Mouse (Mus musculus): ENCODE results near the gene Chst15. TPM values are rescaled to one million over a fixed set of nuclear protein-coding genes. Genes with fewer than 3 reads are reported as not detected.

Gene Chst15
- polyA plus RNA-seq, 1 experiment from 2014 or later = 4.4 TPM

- no peaks in the 10 kb centered on the region for H3K79me2 ChIP-seq (ENCODE audit: inconsistent target)
- H3K4me3 ChIP-seq (ENCODE audit: inconsistent target) = no peak overlapping the region
- WGBS (ENCODE audit: missing documents) = 91% methylated on average over 8 of the region's 8 CpGs
- no peak overlapping the region for H3K27ac ChIP-seq
- H3K36me3 ChIP-seq (ENCODE audit: inconsistent target) = no peaks in the 10 kb centered on the region
Measured at GRCm38 (mm10) chr7:132270364-132270763, 46.7 kb downstream of the Chst15 start.

GRCm38 (mm10) chr7:132269661-132270060 lies 47.4 kb downstream of the Chst15 start:
- 95% methylated on average over 3 of the region's 3 CpGs for WGBS (ENCODE audit: missing documents)
- Histone ChIP-seq H3K36me3 (ENCODE audit: inconsistent target) (no peaks in the 10 kb centered on the region), H3K27ac (no peak overlapping the region), H3K79me2 (ENCODE audit: inconsistent target) (no peaks in the 10 kb centered on the region), H3K4me3 (ENCODE audit: inconsistent target) (no peak overlapping the region)

- no peaks in the 10 kb centered on the region for H3K79me2 ChIP-seq (ENCODE audit: inconsistent target)
- no peaks in the 10 kb centered on the region for H3K36me3 ChIP-seq (ENCODE audit: inconsistent target)
- no peak overlapping the region for H3K27ac ChIP-seq
- 88% methylated on average over 4 of the region's 4 CpGs for WGBS (ENCODE audit: missing documents)
- H3K4me3 ChIP-seq (ENCODE audit: inconsistent target) = no peak overlapping the region
Measured at GRCm38 (mm10) chr7:132267721-132268498, 49.1 kb downstream of the Chst15 start.

GRCm38 (mm10) chr7:132264763-132265162 lies 52.3 kb downstream of the Chst15 start:
- Histone ChIP-seq H3K4me3 (ENCODE audit: inconsistent target) (no peak overlapping the region), H3K27ac (no peak overlapping the region), H3K36me3 (ENCODE audit: inconsistent target) (no peaks in the 10 kb centered on the region), H3K79me2 (ENCODE audit: inconsistent target) (no peaks in the 10 kb centered on the region)
- 84% methylated on average over 3 of the region's 3 CpGs for WGBS (ENCODE audit: missing documents)

- 94% methylated on average over 6 of the region's 6 CpGs for WGBS (ENCODE audit: missing documents)
- Histone ChIP-seq H3K79me2 (ENCODE audit: inconsistent target) (no peaks in the 10 kb centered on the region), H3K27ac (no peak overlapping the region), H3K4me3 (ENCODE audit: inconsistent target) (no peak overlapping the region), H3K36me3 (ENCODE audit: inconsistent target) (no peaks in the 10 kb centered on the region)
Measured at GRCm38 (mm10) chr7:132263186-132263585, 53.8 kb downstream of the Chst15 start.

- H3K79me2 ChIP-seq (ENCODE audit: inconsistent target) = no peaks in the 10 kb centered on the region
- H3K4me3 ChIP-seq (ENCODE audit: inconsistent target) = no peak overlapping the region
- H3K36me3 ChIP-seq (ENCODE audit: inconsistent target) = no peaks in the 10 kb centered on the region
- no peak overlapping the region for H3K27ac ChIP-seq
- WGBS (ENCODE audit: missing documents) = 94% methylated on average over 6 of the region's 6 CpGs
Measured at GRCm38 (mm10) chr7:132262696-132263095, 54.3 kb downstream of the Chst15 start.

GRCm38 (mm10) chr7:132261885-132262284 lies 55.1 kb downstream of the Chst15 start:
- H3K4me3 ChIP-seq (ENCODE audit: inconsistent target) = no peak overlapping the region
- 88% methylated on average over 3 of the region's 3 CpGs for WGBS (ENCODE audit: missing documents)
- H3K36me3 ChIP-seq (ENCODE audit: inconsistent target) = no peaks in the 10 kb centered on the region
- H3K79me2 ChIP-seq (ENCODE audit: inconsistent target) = no peaks in the 10 kb centered on the region
- H3K27ac ChIP-seq = no peak overlapping the region

- Histone ChIP-seq H3K27ac (no peak overlapping the region), H3K79me2 (ENCODE audit: inconsistent target) (no peaks in the 10 kb centered on the region), H3K36me3 (ENCODE audit: inconsistent target) (no peaks in the 10 kb centered on the region), H3K4me3 (ENCODE audit: inconsistent target) (no peak overlapping the region)
- WGBS (ENCODE audit: missing documents) = 82% methylated on average over 5 of the region's 5 CpGs
Measured at GRCm38 (mm10) chr7:132260632-132261031, 56.4 kb downstream of the Chst15 start.

- Histone ChIP-seq H3K27ac (no peak overlapping the region), H3K79me2 (ENCODE audit: inconsistent target) (no peaks in the 10 kb centered on the region), H3K4me3 (ENCODE audit: inconsistent target) (no peak overlapping the region), H3K36me3 (ENCODE audit: inconsistent target) (no peaks in the 10 kb centered on the region)
- 97% methylated on average over 7 of the region's 7 CpGs for WGBS (ENCODE audit: missing documents)
Measured at GRCm38 (mm10) chr7:132258817-132259216, 58.2 kb downstream of the Chst15 start.

GRCm38 (mm10) chr7:132258216-132258615 lies 58.8 kb downstream of the Chst15 start:
- Histone ChIP-seq H3K79me2 (ENCODE audit: inconsistent target) (no peaks in the 10 kb centered on the region), H3K4me3 (ENCODE audit: inconsistent target) (no peak overlapping the region), H3K36me3 (ENCODE audit: inconsistent target) (no peaks in the 10 kb centered on the region), H3K27ac (no peak overlapping the region)
- WGBS (ENCODE audit: missing documents) = 96% methylated on average over 5 of the region's 5 CpGs

GRCm38 (mm10) chr7:132253513-132253912 lies 63.5 kb downstream of the Chst15 start:
- no peaks in the 10 kb centered on the region for H3K79me2 ChIP-seq (ENCODE audit: inconsistent target)
- H3K27ac ChIP-seq = no peak overlapping the region
- H3K4me3 ChIP-seq (ENCODE audit: inconsistent target) = no peak overlapping the region
- WGBS (ENCODE audit: missing documents) = 97% methylated on average over 5 of the region's 5 CpGs
- H3K36me3 ChIP-seq (ENCODE audit: inconsistent target) = no peaks in the 10 kb centered on the region

GRCm38 (mm10) chr7:132253078-132253477 lies 64.0 kb downstream of the Chst15 start:
- H3K79me2 ChIP-seq (ENCODE audit: inconsistent target) = no peaks in the 10 kb centered on the region
- H3K4me3 ChIP-seq (ENCODE audit: inconsistent target) = no peak overlapping the region
- WGBS (ENCODE audit: missing documents) = 98% methylated on average over 4 of the region's 4 CpGs
- no peaks in the 10 kb centered on the region for H3K36me3 ChIP-seq (ENCODE audit: inconsistent target)
- H3K27ac ChIP-seq = no peak overlapping the region

- WGBS (ENCODE audit: missing documents) = 89% methylated on average over 10 of the region's 10 CpGs
- Histone ChIP-seq H3K79me2 (ENCODE audit: inconsistent target) (no peaks in the 10 kb centered on the region), H3K36me3 (ENCODE audit: inconsistent target) (no peaks in the 10 kb centered on the region), H3K4me3 (ENCODE audit: inconsistent target) (no peak overlapping the region), H3K27ac (no peak overlapping the region)
Measured at GRCm38 (mm10) chr7:132249563-132250119, 67.4 kb downstream of the Chst15 start.

GRCm38 (mm10) chr7:132247567-132247966 lies 69.5 kb downstream of the Chst15 start:
- 94% methylated on average over 11 of the region's 11 CpGs for WGBS (ENCODE audit: missing documents)
- Histone ChIP-seq H3K4me3 (ENCODE audit: inconsistent target) (no peak overlapping the region), H3K36me3 (ENCODE audit: inconsistent target) (no peaks in the 10 kb centered on the region), H3K79me2 (ENCODE audit: inconsistent target) (no peaks in the 10 kb centered on the region), H3K27ac (no peak overlapping the region)

- Histone ChIP-seq H3K36me3 (ENCODE audit: inconsistent target) (no peaks in the 10 kb centered on the region), H3K27ac (no peak overlapping the region), H3K79me2 (ENCODE audit: inconsistent target) (no peaks in the 10 kb centered on the region), H3K4me3 (ENCODE audit: inconsistent target) (no peak overlapping the region)
- WGBS (ENCODE audit: missing documents) = 100% methylated on average over 5 of the region's 5 CpGs
Measured at GRCm38 (mm10) chr7:132247091-132247490, 69.9 kb downstream of the Chst15 start.

Measured in macrophage (primary cell).